Mouse (Mus musculus): ENCODE results near the gene Clnk. TPM values are rescaled to one million over a fixed set of nuclear protein-coding genes. Genes with fewer than 3 reads are reported as not detected.

Gene Clnk
- total RNA-seq, 2 experiments from 2014 or later: 0.16 to 0.23 TPM

GRCm38 (mm10) chr5:38754950-38755349 lies 121.7 kb downstream of the Clnk start:
- DNase-seq (ENCODE audit: low spot score in 2 of 2): peak; percentile 19 to 31

GRCm38 (mm10) chr5:38752749-38753148 lies 123.9 kb downstream of the Clnk start:
- no peak for DNase-seq (ENCODE audit: low spot score in 2 of 2)

GRCm38 (mm10) chr5:38708940-38709581 lies 167.6 kb downstream of the Clnk start:
- no peak for DNase-seq (ENCODE audit: low spot score in 2 of 2)

GRCm38 (mm10) chr5:38707364-38708075 lies 169.1 kb downstream of the Clnk start:
- DNase-seq (ENCODE audit: low spot score in 2 of 2): no peak

- no peak for DNase-seq (ENCODE audit: low spot score in 2 of 2)
Observed at GRCm38 (mm10) chr5:38702941-38703340, 173.7 kb downstream of the Clnk start.

- DNase-seq (ENCODE audit: low spot score in 2 of 2): no peak
Observed at GRCm38 (mm10) chr5:38702091-38702490, 174.5 kb downstream of the Clnk start.

GRCm38 (mm10) chr5:38698466-38698865 lies 178.1 kb downstream of the Clnk start:
- DNase-seq (ENCODE audit: low spot score in 2 of 2): no peak

GRCm38 (mm10) chr5:38698046-38698445 lies 178.6 kb downstream of the Clnk start:
- no peak for DNase-seq (ENCODE audit: low spot score in 2 of 2)

GRCm38 (mm10) chr5:38696616-38697375 lies 179.8 kb downstream of the Clnk start:
- DNase-seq (ENCODE audit: low spot score in 2 of 2): no peak

GRCm38 (mm10) chr5:38692859-38693258 lies 183.8 kb downstream of the Clnk start:
- no peak for DNase-seq (ENCODE audit: low spot score in 2 of 2)

- no peak for DNase-seq (ENCODE audit: low spot score in 2 of 2)
Observed at GRCm38 (mm10) chr5:38689186-38689585, 187.4 kb downstream of the Clnk start.

GRCm38 (mm10) chr5:38687694-38688093 lies 188.9 kb downstream of the Clnk start:
- no peak for DNase-seq (ENCODE audit: low spot score in 2 of 2)

- peak; percentile 76 to 83 for DNase-seq (ENCODE audit: low spot score in 2 of 2)
Observed at GRCm38 (mm10) chr5:38684164-38684911, 192.3 kb downstream of the Clnk start, which contains the start of gene Zfp518b. Gene Zfp518b (minus strand): TSS chr5:38684826.

GRCm38 (mm10) chr5:38658836-38659235 lies 217.8 kb downstream of the Clnk start:
- no peak for DNase-seq (ENCODE audit: low spot score in 2 of 2)

Other genes with a start within 250 kb of the Clnk start
- 1 to 10 TPM; 3.3 to 3.4 TPM for gene Zfp518b, start 192.0 kb downstream of the Clnk start, total RNA-seq (2021)

Data from adrenal gland, adult 18-20 months (tissue).